Mouse (Mus musculus) retina, embryonic 14.5 days (tissue): ENCODE results near the gene Olfr393.

Experiments
- DNase-seq: peaks from one replicate; pipeline ENCODE4 v3.0.0-alpha.2; 2015; ENCODE audit warnings: low spot score

Gene Olfr393

DNA sequence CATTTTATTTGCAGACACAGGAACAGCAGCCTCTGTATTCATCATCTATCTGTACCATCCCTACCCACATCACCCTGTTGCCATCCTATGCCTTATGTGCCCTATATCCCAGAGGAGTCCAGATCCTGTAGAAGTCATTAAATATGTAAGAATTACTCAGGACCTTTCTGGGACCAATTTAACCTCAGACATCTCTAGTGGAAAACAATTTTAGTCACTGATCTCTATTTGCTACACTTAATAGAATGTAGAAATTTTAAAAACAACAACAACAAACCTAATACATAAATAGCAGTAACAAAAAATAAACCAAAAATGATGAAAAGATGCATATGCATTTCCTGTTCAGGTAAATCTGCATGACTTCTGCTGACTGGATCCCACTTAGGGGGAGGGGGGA lies at the start of gene Olfr393:
Gene Olfr393 (minus strand): TSS at position 101 of the 400 bp plus-strand sequence.
- DNase-seq: no peak

DNA sequence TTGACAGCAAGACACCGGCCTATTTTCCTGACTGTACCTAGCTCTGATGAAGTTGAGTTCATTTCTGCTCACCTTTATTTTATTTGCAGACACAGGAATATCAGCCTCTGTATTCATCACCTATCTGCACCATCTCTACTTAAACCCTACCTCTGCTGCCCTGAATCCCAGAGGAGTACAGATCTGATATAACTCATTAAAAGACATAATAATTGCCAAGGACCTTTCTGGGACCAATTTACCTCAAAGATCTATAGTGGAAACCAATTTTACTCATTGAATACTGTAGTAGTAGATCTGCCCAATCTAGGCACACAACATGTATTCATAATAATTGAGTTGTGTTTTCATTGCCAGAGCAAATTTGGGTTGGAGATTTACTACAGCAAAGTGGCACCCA lies 39.4 kb upstream of the Olfr393 start, which contains the start of gene Olfr394:
Gene Olfr394 (minus strand): TSS at position 101 of the 400 bp plus-strand sequence.
- DNase-seq: no peak

DNA sequence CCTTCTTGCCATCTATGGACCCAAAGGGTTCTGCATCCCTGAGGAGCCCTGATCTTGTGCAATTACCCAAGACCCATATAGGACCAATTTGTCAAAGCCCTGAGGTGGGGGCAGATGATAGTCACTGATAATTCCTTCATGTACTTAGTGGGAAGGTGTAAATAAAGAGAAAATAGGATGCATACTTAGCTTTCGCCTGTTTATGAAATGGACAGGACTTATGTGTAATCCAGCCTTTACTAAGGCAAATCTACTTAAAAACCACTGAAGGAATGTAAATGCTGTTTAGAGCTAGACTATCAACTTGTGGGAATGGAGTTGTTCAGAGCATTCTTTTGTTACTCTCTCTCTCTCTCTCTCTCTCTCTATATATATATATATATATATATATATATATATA lies 34.3 kb downstream of the Olfr393 start, which contains the start of gene Olfr392:
Gene Olfr392 (minus strand): TSS at position 101 of the 400 bp plus-strand sequence.
- no peak for DNase-seq

DNA sequence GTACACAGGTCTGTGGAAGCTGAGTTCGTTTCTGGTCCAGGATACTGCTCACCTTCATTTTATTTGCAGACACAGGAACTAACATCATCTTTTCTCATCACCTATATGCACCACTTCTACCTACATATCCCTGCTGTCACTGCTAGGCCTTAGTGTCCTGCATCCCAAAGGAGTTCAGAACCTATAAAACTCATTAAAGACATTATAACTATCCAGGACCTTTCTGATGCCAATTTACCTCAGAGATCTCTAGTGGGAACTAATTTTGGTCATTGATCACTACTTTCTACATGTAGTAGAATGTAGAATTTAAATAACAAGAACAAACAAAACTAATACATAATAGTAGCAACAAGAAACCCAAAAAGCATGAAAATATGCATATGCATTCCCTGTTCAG lies 48.3 kb downstream of the Olfr393 start, which contains the start of gene Olfr391-ps:
Gene Olfr391-ps (minus strand): TSS at position 101 of the 400 bp plus-strand sequence.
- no peak for DNase-seq
